Mouse (Mus musculus): ENCODE measurements around the gene Ccnl1. TPM values are rescaled to one million over a fixed set of nuclear protein-coding genes. Genes with fewer than 3 reads are reported as not detected.

The Ccnl1 gene
- polyA plus RNA-seq, 1 experiment from 2014 or later: 119 TPM

DNA sequence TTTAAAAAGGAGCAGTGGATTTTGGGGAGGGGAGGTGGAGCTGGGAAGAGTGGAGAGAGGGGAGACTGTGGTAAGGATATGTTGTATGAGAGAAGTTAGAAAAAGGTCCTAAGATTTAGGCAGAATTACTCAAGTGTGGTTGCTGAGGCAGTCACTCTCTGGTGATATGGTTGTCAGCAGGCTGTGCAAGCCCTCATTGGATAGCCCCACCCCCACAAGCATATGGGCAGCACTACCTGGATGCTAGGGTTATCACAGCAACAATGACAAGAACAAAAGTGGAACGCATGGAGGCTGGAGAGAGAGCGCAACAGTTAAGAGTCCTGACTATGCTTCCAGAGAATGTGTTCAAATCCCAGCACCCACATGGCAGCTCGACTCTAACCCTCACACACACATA is 13.3 kb downstream of the Ccnl1 start:
- no peaks in the 10 kb centered on the region for H3K27me3 ChIP-seq (ENCODE audit: control insufficient read depth, insufficient read depth, low read length)
- ATAC-seq (ENCODE audit: low FRiP score) (peak; percentile 47; the same call in 1 of the 2 replicates), DNase-seq (ENCODE audit: low spot score, missing footprints) (no peak)
- no peak overlapping the region for H3K4me2 ChIP-seq
- 85% methylated on average over 3 of the region's 3 CpGs for WGBS
- no peak overlapping the region for H3K27ac ChIP-seq (ENCODE audit: low read depth, low read length)
- no peak overlapping the region for H3K4me3 ChIP-seq (ENCODE audit: low read depth, low read length)
- H3K9ac ChIP-seq (ENCODE audit: low read length): no peak overlapping the region
- H3K4me1 ChIP-seq (ENCODE audit: control insufficient read depth, insufficient read depth, low read length): no peaks in the 10 kb centered on the region
- no peaks in the 10 kb centered on the region for H3K9me3 ChIP-seq (ENCODE audit: control insufficient read depth, low read length)
- H3K36me3 ChIP-seq (ENCODE audit: control insufficient read depth, insufficient read depth, low read length): peaks cover 17% of the 10 kb centered on the region

DNA sequence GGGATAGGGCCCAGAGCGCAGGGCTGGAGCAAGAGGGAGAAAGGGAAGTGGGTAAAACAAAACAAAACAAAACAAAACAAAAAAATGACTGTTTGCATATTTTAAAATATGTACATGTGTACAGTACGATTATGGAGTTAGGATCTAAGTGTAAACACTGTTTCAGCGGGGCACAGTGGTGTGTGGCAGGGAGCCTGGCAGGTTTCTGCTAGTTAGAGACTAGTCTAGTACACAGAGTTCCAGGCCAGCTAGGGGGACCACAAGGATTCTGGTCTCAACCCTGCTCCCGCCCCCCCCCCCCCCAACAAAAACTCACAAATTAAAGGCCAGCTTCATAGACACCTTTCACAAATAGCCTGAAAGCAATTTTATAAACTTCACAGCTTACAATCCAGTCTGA is 14.6 kb downstream of the Ccnl1 start:
- 89% methylated on average over 4 of the region's 4 CpGs for WGBS
- H3K4me3 ChIP-seq (ENCODE audit: low read depth, low read length): no peak overlapping the region
- no peaks in the 10 kb centered on the region for H3K9me3 ChIP-seq (ENCODE audit: control insufficient read depth, low read length)

DNA sequence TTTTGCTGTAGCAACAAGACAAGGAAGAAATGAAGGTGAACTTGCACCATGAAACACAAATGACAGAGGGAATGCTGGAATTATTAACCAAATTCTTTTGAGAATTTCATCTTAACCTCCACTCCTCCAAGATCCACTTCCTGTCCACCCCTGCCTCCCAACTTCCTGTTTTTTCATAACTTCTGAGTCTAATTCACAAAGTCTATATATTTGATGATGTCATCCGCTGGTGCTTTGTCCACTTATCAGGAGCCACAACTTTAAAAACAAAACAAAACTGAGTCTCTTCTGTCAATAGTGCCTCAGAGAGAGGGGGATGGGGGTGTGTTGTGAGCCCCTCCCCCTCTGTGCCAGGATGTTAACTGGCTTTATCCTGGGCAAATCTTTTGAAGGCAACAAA is 17.0 kb downstream of the Ccnl1 start:
- Histone ChIP-seq H3K9ac (ENCODE audit: low read length) (no peak overlapping the region), H3K36me3 (ENCODE audit: control insufficient read depth, insufficient read depth, low read length) (peaks cover 7% of the 10 kb centered on the region), H3K27me3 (ENCODE audit: control insufficient read depth, insufficient read depth, low read length) (no peaks in the 10 kb centered on the region), H3K4me1 (ENCODE audit: control insufficient read depth, insufficient read depth, low read length) (no peaks in the 10 kb centered on the region), H3K9me3 (ENCODE audit: control insufficient read depth, low read length) (no peaks in the 10 kb centered on the region), H3K27ac (ENCODE audit: low read depth, low read length) (no peak overlapping the region), H3K4me3 (ENCODE audit: low read depth, low read length) (no peak overlapping the region), H3K4me2 (no peak overlapping the region)
- WGBS: 97% methylated on average over 1 of the region's 1 CpGs
- DNase-seq (ENCODE audit: low spot score, missing footprints): no peak
- no peak for ATAC-seq (ENCODE audit: low FRiP score)

More for the DNA sequence above, 14.6 kb downstream of the Ccnl1 start:
- Histone ChIP-seq H3K4me1 (ENCODE audit: control insufficient read depth, insufficient read depth, low read length) (no peaks in the 10 kb centered on the region), H3K27me3 (ENCODE audit: control insufficient read depth, insufficient read depth, low read length) (no peaks in the 10 kb centered on the region), H3K4me2 (no peak overlapping the region), H3K27ac (ENCODE audit: low read depth, low read length) (no peak overlapping the region), H3K9ac (ENCODE audit: low read length) (no peak overlapping the region), H3K36me3 (ENCODE audit: control insufficient read depth, insufficient read depth, low read length) (peaks cover 12% of the 10 kb centered on the region)
- DNase-seq (ENCODE audit: low spot score, missing footprints): no peak
- ATAC-seq (ENCODE audit: low FRiP score): no peak

DNA sequence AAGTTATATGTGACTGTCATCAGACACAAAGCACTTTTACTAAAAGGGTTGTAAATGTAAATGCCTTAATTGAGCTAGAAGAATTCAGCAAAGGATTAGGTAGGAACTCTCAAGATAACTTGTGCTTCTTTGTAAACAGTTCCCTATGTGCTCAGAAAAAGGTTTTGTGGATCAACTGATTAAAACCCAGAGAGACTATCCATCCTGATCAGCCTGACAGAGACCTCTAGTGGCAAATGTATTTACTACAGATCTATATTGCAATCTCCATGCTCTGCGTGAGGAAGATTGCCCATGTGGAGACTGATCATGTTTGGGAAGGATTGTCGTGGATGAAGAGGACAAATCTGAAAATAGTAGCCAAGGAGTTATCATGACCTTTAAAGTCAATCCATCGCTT is 19.8 kb downstream of the Ccnl1 start:
- Histone ChIP-seq H3K4me2 (no peak overlapping the region), H3K9ac (ENCODE audit: low read length) (no peak overlapping the region), H3K36me3 (ENCODE audit: control insufficient read depth, insufficient read depth, low read length) (no peaks in the 10 kb centered on the region), H3K27ac (ENCODE audit: low read depth, low read length) (no peak overlapping the region), H3K27me3 (ENCODE audit: control insufficient read depth, insufficient read depth, low read length) (no peaks in the 10 kb centered on the region), H3K4me1 (ENCODE audit: control insufficient read depth, insufficient read depth, low read length) (no peaks in the 10 kb centered on the region), H3K4me3 (ENCODE audit: low read depth, low read length) (no peak overlapping the region), H3K9me3 (ENCODE audit: control insufficient read depth, low read length) (no peaks in the 10 kb centered on the region)
- DNase-seq (ENCODE audit: low spot score, missing footprints) (peak; percentile 85), ATAC-seq (ENCODE audit: low FRiP score) (0 out of 2 replicates have a peak, but pooled peaks have one; percentile 66)
- 19% methylated on average over 3 of the region's 3 CpGs for whole genome bisulfite sequencing

DNA sequence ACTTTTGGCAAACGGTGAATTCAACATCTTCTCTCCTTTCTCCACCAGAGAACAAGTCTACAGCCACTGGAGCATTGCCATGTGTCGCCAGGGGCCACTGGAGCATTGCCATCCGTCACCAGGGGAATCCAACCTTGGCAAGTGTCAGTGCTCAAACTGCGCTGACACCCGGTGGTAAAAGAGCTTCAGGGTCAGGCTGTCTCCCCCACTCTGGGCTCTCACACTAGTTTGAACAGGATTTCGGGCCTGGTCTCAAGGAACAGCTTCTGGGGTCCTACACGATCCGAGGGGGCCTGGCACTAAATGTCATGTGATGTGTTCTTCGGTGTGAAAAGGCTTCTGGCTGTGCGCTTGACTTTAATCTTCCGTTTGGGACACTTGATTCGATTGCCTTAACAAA is 21.7 kb downstream of the Ccnl1 start:
- 52% methylated on average over 12 of the region's 12 CpGs for WGBS
- no peak overlapping the region for H3K4me3 ChIP-seq (ENCODE audit: low read depth, low read length)
- H3K4me2 ChIP-seq: no peak overlapping the region
- H3K27me3 ChIP-seq (ENCODE audit: control insufficient read depth, insufficient read depth, low read length): no peaks in the 10 kb centered on the region
- DNase-seq (ENCODE audit: low spot score, missing footprints) (peak; percentile 77), ATAC-seq (ENCODE audit: low FRiP score) (no peak)
- no peaks in the 10 kb centered on the region for H3K9me3 ChIP-seq (ENCODE audit: control insufficient read depth, low read length)
- no peaks in the 10 kb centered on the region for H3K4me1 ChIP-seq (ENCODE audit: control insufficient read depth, insufficient read depth, low read length)
- no peak overlapping the region for H3K9ac ChIP-seq (ENCODE audit: low read length)
- H3K27ac ChIP-seq (ENCODE audit: low read depth, low read length): no peak overlapping the region
- no peaks in the 10 kb centered on the region for H3K36me3 ChIP-seq (ENCODE audit: control insufficient read depth, insufficient read depth, low read length)

DNA sequence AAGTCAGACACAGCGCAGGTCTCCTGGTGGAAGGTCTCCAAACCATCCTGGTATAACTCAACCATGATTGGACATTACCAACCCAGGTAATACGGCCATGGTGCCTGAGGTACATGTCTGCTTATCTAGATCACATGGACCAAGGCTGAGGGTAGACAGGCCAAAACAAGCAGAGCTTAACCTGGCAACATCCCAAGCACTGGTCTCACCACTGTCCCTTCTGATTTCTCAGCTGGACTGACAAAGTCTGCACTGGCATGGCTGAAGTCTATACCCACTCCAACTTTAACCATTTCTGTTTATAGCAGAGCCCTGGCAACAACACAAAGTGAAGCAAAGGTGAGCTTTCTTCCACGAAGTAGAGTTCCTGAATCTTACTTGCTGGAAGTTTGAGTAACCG is 22.9 kb downstream of the Ccnl1 start:
- Histone ChIP-seq H3K4me3 (ENCODE audit: low read depth, low read length) (no peak overlapping the region), H3K4me2 (no peak overlapping the region), H3K27ac (ENCODE audit: low read depth, low read length) (no peak overlapping the region), H3K27me3 (ENCODE audit: control insufficient read depth, insufficient read depth, low read length) (no peaks in the 10 kb centered on the region), H3K9me3 (ENCODE audit: control insufficient read depth, low read length) (no peaks in the 10 kb centered on the region), H3K36me3 (ENCODE audit: control insufficient read depth, insufficient read depth, low read length) (no peaks in the 10 kb centered on the region), H3K4me1 (ENCODE audit: control insufficient read depth, insufficient read depth, low read length) (no peaks in the 10 kb centered on the region), H3K9ac (ENCODE audit: low read length) (no peak overlapping the region)
- 90% methylated on average over 4 of the region's 4 CpGs for WGBS
- ATAC-seq (ENCODE audit: low FRiP score): no peak
- DNase-seq (ENCODE audit: low spot score, missing footprints): peak; percentile 53

DNA sequence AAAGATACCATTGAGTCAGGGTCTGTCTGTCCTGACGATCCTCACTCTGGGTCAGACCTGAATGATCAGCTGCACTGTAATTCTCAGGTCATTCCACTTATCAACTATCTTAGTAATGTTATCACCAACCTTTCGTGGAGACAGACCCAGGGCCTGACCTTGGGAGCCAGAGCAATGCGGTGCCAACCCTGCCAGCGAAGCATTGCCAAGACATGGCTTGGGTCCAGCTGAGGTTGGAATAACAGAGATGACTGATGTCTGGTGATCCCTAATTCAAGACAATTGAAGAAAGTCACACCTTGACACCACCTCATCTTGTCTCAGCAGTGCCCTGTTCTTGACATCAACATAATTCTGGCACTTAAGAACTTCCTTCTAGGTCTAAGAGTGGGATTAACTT is 24.3 kb downstream of the Ccnl1 start:
- no peak overlapping the region for H3K27ac ChIP-seq (ENCODE audit: low read depth, low read length)
- no peaks in the 10 kb centered on the region for H3K27me3 ChIP-seq (ENCODE audit: control insufficient read depth, insufficient read depth, low read length)
- ATAC-seq (ENCODE audit: low FRiP score): no peak
- H3K4me2 ChIP-seq: no peak overlapping the region
- H3K9ac ChIP-seq (ENCODE audit: low read length): no peak overlapping the region
- WGBS: 88% methylated on average over 4 of the region's 4 CpGs
- no peaks in the 10 kb centered on the region for H3K9me3 ChIP-seq (ENCODE audit: control insufficient read depth, low read length)
- peaks cover 11% of the 10 kb centered on the region for H3K4me1 ChIP-seq (ENCODE audit: control insufficient read depth, insufficient read depth, low read length)
- H3K36me3 ChIP-seq (ENCODE audit: control insufficient read depth, insufficient read depth, low read length): no peaks in the 10 kb centered on the region
- DNase-seq (ENCODE audit: low spot score, missing footprints): no peak
- no peak overlapping the region for H3K4me3 ChIP-seq (ENCODE audit: low read depth, low read length)

DNA sequence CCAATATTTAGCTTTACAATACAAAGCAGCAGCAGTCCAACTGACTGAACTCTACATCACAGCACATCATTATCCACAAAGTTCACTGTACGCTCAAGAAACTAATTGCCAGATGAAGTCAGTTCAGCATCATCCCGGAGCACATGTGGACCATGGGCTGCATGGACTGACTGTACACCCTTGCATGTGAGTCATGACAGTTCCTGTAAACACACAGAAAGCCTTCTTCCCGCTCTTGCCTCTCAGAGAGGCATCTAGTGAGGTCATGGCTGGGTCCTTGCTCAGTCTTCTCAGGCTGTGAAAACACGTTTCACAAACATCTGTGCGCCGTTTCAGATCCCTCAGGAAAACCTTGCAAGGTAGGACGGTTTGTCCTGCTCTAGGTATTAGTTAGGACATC is 26.5 kb downstream of the Ccnl1 start:
- DNase-seq (ENCODE audit: low spot score, missing footprints) (no peak), ATAC-seq (ENCODE audit: low FRiP score) (no peak)
- Histone ChIP-seq H3K27me3 (ENCODE audit: control insufficient read depth, insufficient read depth, low read length) (no peaks in the 10 kb centered on the region), H3K4me2 (no peak overlapping the region), H3K4me3 (ENCODE audit: low read depth, low read length) (no peak overlapping the region), H3K36me3 (ENCODE audit: control insufficient read depth, insufficient read depth, low read length) (no peaks in the 10 kb centered on the region), H3K27ac (ENCODE audit: low read depth, low read length) (no peak overlapping the region), H3K4me1 (ENCODE audit: control insufficient read depth, insufficient read depth, low read length) (peaks cover 15% of the 10 kb centered on the region), H3K9me3 (ENCODE audit: control insufficient read depth, low read length) (no peaks in the 10 kb centered on the region), H3K9ac (ENCODE audit: low read length) (no peak overlapping the region)
- 90% methylated on average over 7 of the region's 7 CpGs for WGBS

DNA sequence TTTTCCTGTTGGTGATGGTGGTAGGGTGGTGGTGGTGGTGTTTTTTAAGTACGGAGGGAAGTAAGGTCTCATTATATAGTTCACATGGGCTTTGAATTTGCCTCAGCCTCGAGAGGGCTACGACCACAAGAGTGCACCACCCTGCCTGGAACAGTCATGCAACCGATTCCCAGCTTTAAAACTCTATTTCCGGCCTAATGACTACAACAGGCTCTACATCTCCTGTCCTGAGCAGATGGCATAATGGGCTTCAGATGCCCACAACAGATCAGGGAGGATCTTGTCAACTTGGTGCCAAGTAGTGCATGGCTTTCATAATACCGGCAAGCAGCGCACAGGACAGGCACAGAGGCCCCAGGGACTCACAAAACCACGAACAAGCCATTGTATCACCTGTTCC is 27.4 kb downstream of the Ccnl1 start:
- no peaks in the 10 kb centered on the region for H3K36me3 ChIP-seq (ENCODE audit: control insufficient read depth, insufficient read depth, low read length)
- WGBS: 66% methylated on average over 8 of the region's 8 CpGs
- no peaks in the 10 kb centered on the region for H3K9me3 ChIP-seq (ENCODE audit: control insufficient read depth, low read length)

More for the DNA sequence above, 27.4 kb downstream of the Ccnl1 start:
- Histone ChIP-seq H3K9ac (ENCODE audit: low read length) (no peak overlapping the region), H3K4me1 (ENCODE audit: control insufficient read depth, insufficient read depth, low read length) (peaks cover 15% of the 10 kb centered on the region), H3K27me3 (ENCODE audit: control insufficient read depth, insufficient read depth, low read length) (no peaks in the 10 kb centered on the region), H3K4me2 (no peak overlapping the region), H3K4me3 (ENCODE audit: low read depth, low read length) (no peak overlapping the region), H3K27ac (ENCODE audit: low read depth, low read length) (no peak overlapping the region)
- ATAC-seq (ENCODE audit: low FRiP score) (no peak), DNase-seq (ENCODE audit: low spot score, missing footprints) (peak; percentile 79)
